Mouse (Mus musculus) liver, embryonic 11.5 days (tissue): Measurements from ENCODE around the gene Fbxw20. TPM values are rescaled to one million over a fixed set of nuclear protein-coding genes. Genes with fewer than 3 reads are reported as not detected.

ENCODE experiments used
- polyA plus RNA-seq: library from polyadenylated mRNA; unstranded; fragments of >200 nt; fragmentation: Nextera tagmentation; extraction: Ambion mirVana; gene quantifications from 2 replicates; pipeline ENCODE4 v1.2.1, GENCODE M21; 2014

Fbxw20 gene
- polyA plus RNA-seq, 1 experiment from 2014 or later: not detected

Other genes with a start within 250 kb of the Fbxw20 start
- not detected in 2 replicates for gene Ucn2, start 248.7 kb downstream of the Fbxw20 start, polyA plus RNA-seq
- gene Pfkfb4, start 243.0 kb downstream of the Fbxw20 start, polyA plus RNA-seq: 7.4 and 9.1 TPM in 2 replicates
- 33.7 and 34.3 TPM in 2 replicates for gene Shisa5, start 196.2 kb downstream of the Fbxw20 start, polyA plus RNA-seq
- gene Trex1, start 175.0 kb downstream of the Fbxw20 start, polyA plus RNA-seq: 8.9 and 9.7 TPM in 2 replicates
- 24.3 and 28.9 TPM in 2 replicates for gene Atrip, start 160.6 kb downstream of the Fbxw20 start, polyA plus RNA-seq
- 21.9 TPM in 2 replicates for gene Ccdc51, start 152.3 kb downstream of the Fbxw20 start, polyA plus RNA-seq
- 716 and 742 TPM in 2 replicates for gene Tma7, start 152.2 kb downstream of the Fbxw20 start, polyA plus RNA-seq
- gene Plxnb1, start 139.4 kb downstream of the Fbxw20 start, polyA plus RNA-seq: 5.8 and 7.4 TPM in 2 replicates
- gene Fbxw21, start 72.7 kb downstream of the Fbxw20 start, polyA plus RNA-seq: 0.08 TPM in 1 of 2 replicates, not detected in the other
- gene Fbxw13, start 38.8 kb downstream of the Fbxw20 start, polyA plus RNA-seq: not detected in 2 replicates
- not detected in 2 replicates for gene Fbxw14, start 52.9 kb upstream of the Fbxw20 start, polyA plus RNA-seq
- not detected in 2 replicates for gene Fbxw28, start 104.9 kb upstream of the Fbxw20 start, polyA plus RNA-seq
- not detected in 2 replicates for gene Fbxw22, start 169.5 kb upstream of the Fbxw20 start, polyA plus RNA-seq
- gene Fbxw16, start 214.4 kb upstream of the Fbxw20 start, polyA plus RNA-seq: not detected in 2 replicates